Mouse (Mus musculus) 3T3-L1 (cell line): ENCODE measurements around the gene Sox8.

Experiments used
- DNase-seq: peaks from one replicate; pipeline ENCODE4 v3.0.0-alpha.2; 2015; ENCODE audit warnings: low read depth, low spot score

The Sox8 gene

DNA sequence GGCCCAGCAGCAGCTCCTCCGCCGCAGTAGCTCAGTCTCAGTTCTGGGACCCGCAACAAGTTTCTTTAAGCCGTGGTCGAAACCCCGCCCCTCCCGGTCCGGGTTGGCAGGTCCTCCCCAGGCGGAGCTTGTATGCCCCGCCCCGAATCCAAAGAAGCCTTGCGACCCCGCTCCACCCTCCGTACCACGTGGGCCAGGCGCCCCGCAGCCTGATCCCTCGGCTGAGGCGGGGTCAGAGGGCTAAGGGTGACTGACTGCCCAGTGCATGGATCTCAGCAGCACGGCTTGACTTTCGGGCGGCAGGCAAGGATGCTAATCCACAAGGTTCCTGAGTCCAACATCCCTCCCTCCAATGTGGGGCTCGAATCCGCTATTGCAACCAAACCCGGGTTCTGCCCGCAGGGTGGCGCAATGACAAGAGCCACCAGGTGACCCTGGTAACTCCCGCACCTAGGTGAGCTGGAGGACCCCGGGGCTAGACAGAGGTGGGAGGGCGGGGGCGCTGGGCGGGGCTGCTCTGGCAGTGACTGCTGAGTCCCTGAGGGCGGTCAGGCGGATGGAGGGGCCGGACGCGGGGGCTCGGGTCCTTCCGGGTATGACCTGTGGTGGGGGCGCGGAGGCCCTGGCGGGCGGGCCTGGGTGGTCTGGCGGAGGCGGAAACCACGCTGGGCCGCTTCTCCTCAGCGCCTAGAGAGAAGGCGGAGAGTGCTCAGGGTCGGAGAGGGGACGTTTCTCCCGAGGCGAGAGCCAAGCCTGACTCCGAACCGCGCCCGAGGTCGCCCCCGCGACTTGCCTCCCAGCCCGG lies at the start of gene Sox8:
Sox8 (minus strand) TSS at position 39 of the 805 bp plus-strand sequence.
- no peak for DNase-seq

- DNase-seq: no peak
These were observed 48.1 kb upstream of the Sox8 start for GRCm38 (mm10) chr17:25618508-25619056.

GRCm38 (mm10) chr17:25614723-25615510 lies 44.4 kb upstream of the Sox8 start:
- no peak for DNase-seq

DNA sequence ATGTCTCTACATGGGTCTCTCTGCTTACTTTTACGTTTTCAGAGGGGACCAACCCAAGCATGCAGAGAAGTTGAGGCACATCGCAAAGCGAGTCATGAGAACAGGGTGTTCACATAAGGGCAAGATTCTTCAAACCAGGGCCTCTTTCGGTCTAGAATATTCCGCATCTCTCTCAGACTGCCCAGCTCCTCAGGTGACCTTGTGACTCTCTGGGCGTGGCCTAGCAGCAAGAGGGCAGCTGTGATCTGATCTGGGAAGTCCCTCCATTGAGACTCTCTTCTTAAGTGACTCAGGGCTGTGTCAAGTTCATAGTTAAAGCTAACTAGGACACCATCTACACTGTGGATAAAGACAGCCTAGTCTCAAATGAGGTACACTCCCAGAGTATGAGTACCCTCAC lies 42.8 kb upstream of the Sox8 start:
- no peak for DNase-seq

GRCm38 (mm10) chr17:25612537-25612936 lies 42.1 kb upstream of the Sox8 start:
- no peak for DNase-seq

DNA sequence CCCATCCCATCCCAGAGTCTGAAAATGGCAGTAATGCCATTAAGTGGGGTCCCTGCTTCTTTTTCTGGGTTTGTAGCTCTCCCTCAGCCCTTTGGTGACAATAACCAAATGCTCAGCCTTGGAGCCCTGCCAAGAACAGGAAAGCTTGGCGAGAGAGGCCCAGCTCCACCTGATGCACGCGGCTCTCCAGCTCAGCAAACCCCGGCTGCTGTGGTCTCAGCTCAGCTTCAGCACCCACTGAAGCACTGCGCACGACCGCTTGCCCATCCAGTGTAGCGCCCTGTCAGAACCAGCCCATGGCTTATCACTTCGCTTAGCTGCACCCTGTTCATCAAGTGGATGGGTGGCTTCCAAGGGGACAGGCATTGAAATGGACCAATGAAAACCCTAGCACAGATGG lies 39.7 kb upstream of the Sox8 start:
- DNase-seq: no peak

GRCm38 (mm10) chr17:25609506-25609828 lies 39.0 kb upstream of the Sox8 start:
- DNase-seq: no peak

- no peak for DNase-seq
These were observed 38.5 kb upstream of the Sox8 start for GRCm38 (mm10) chr17:25608821-25609505.

DNA sequence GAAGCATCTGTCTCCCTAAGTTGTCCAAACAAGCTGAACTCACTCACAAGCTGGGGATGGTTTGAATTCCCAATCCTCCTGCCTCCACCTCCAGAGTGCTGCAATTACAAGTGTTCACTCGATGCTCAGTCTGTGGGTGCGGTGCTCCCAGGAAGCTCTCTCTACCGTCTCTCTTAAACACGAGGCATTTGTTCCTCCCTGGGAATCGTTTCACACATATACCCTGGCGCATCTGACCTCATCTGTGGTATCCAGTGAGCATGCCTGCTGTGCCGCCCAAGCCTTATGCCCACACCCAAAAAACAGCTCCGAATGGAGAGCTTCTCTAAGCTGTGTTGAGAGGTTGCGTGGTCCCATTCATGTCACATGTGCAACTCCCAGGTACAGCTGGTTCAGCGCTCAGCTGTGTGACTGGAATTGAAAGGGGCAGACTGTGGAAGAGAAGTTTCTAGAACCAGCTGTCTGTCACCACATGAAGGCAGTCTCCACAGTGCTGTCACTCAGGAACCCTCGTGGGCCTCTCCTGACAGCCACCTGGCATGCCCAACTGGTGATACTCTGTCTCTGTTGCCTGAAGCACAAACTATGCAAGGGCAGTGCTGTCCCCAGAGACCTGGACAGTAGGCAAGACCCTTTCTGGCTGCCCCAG lies 37.8 kb upstream of the Sox8 start:
- DNase-seq: no peak

DNA sequence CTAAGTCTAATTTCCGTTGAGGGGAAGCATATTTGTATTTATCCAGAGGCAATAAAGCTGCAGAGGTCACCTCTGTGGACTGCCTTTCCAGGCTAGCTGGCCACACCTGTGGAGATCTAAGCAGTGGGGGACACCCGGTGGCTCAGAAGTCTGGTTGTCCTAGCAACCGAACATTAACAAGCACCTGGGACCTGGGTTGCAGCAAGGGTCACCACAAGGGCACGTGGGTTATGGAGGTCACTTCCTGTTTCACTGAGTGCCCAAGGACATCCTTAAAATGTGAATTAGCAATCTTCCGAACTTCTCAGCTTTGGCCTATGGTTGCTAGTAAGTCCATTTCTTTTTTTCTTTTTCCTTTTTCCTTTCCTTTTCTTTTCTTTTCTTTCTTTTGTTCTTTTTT lies 33.7 kb upstream of the Sox8 start:
- DNase-seq: no peak

GRCm38 (mm10) chr17:25602366-25602765 lies 31.9 kb upstream of the Sox8 start:
- DNase-seq: no peak

- no peak for DNase-seq
These were observed 27.1 kb upstream of the Sox8 start for GRCm38 (mm10) chr17:25597537-25597936.

GRCm38 (mm10) chr17:25595495-25595894 lies 25.0 kb upstream of the Sox8 start:
- no peak for DNase-seq

GRCm38 (mm10) chr17:25593411-25594261 lies 23.1 kb upstream of the Sox8 start:
- no peak for DNase-seq

DNA sequence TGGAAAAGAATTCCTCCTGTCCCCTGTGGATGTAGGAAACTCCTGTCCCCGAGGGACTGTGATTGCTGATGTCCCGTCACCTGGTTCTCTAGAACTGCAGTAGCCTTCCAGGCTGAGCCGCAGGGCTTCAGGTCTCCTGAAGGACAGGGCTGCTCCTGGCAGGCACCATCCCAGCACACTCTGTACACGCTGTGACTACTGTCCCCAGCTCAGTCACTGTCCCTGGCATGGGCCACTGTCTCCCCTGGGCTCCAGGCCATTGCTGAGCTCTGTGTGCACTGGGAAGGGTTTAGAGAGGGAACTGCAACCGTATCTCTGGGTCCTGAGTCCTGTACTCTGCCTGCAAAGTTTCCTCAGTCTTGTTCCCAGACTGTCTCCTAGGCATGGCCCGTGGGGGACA lies 21.9 kb upstream of the Sox8 start:
- DNase-seq: no peak

DNA sequence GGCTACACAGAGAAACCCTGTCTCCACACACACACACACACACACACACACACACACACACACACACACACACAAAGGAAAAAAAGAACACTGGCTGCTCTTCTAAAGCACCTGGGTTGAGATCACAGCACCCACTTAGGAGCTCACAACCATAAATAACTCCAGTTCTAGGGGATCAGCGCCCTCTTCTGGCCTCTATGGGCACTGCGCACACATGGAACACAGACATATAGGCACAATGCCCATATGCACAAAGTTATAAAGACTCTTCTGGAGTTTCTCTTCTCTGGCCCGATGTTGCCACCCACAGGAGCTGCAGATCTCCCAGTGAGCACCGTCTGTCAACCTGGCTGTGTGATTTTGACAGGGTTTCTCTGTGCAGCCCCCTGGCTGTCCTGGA lies 20.5 kb upstream of the Sox8 start:
- peak; percentile 9 for DNase-seq

GRCm38 (mm10) chr17:25590068-25590467 lies 19.6 kb upstream of the Sox8 start:
- DNase-seq: no peak

GRCm38 (mm10) chr17:25584646-25585045 lies 14.2 kb upstream of the Sox8 start:
- DNase-seq: no peak

DNA sequence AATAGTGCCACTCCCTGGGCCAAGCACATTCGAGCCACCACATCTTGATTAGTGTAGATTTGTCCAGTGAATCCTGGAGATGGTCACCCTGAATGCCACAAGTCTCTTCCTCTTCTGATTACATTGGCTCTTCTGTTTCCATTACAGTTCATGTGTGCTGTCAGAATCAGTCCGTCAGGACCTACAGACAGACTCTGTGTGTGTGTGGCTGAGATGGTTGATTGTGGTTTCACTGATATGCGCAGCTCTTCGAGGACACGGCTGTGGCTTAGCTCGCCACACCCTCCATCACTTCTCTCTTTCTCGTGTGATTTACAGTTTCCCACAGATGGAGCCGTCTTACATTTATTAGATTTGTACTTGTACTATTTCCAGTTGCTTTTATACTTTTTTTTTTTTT lies 13.4 kb upstream of the Sox8 start:
- DNase-seq: no peak

- no peak for DNase-seq
These were observed 12.6 kb upstream of the Sox8 start for GRCm38 (mm10) chr17:25583099-25583498.

GRCm38 (mm10) chr17:25582076-25582475 lies 11.6 kb upstream of the Sox8 start:
- no peak for DNase-seq
